Mouse (Mus musculus): ENCODE measurements around the gene Kcnj3.
"Not testable (repeated sequence)": the region's sequence is repeated elsewhere in the genome, so short reads cannot be mapped to it uniquely, and the experiment has no call there.

Gene Kcnj3

DNA sequence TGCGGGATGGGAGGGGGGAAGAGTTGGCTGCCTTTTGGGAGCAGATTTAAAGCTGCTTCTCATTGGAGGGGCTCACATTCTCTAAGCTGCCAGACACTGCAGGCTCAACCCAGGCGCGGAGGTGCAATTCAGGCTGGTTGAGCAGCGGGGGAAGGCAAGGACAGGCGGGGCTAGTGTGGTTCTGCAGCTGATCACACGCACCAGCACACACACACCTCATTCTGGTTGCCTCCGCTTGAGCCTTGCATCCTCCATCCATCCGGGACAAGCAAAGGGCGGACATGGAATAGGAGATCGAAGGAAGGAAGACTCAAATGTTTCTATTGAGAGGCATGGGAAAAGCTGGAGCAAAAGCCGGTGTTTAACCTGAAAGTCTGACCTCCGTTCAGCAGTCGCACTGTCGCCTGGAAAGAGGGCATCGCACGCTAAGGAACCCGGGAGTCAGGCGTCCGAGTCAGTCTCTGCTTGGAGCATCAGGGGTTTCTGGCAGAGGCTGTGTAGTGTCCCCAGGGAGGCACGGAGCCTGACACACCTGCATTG is at the start of gene Kcnj3:
Kcnj3 (plus strand) TSS at position 250 of the 540 bp plus-strand sequence.
- DNase-seq (ENCODE audit: low read depth): no peak

DNA sequence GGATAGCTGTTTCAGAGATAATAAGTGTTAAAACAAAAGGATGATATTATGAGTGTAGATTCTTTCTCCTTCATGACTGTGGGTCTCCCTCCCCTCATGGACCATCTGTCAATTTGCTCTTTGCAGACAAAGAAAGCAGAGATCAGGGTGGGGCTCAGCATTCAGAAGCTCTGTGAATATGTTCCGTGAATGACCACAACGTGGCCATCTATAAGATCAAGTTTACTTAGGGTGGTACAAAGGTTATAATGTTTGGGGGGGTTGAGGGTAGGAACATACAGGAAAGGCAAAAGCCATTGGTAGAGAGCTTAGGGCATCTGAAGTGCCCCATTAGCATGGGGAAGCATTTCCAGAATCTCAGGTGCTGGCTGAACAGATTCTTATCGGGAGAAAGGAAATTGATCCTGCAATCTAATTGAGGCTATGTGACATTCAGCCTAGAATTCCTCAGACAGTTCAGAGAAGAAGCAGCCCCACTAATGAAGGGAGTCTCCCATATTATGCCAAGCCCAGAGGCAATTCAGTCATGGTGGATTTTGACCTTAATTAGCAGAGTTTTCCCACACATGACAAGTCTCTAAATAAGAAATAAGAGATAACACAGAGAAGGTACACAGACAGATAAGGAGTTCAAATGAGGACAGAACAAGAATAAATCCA is 45.3 kb upstream of the Kcnj3 start:
- DNase-seq (ENCODE audit: low read depth): no peak

DNA sequence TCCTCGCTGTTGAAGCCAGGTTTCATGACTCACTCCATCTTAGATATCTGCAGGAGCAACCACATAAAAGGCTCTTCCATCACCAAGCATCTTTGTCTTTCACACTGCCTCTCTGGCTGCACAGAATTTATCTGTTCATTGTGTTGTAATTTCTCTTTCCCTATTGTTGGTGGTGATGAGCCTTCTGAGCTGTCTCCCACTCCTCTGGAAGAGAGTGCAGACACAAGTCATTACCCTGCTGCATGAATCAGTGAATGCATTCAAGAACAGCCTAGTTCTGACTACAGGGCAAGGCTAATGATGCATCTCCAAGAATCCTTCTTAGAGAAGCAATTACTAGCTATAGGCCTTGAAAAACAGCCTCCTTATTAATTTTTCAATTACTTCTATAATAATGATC is 30.5 kb upstream of the Kcnj3 start:
- no peak for DNase-seq (ENCODE audit: low read depth)

DNA sequence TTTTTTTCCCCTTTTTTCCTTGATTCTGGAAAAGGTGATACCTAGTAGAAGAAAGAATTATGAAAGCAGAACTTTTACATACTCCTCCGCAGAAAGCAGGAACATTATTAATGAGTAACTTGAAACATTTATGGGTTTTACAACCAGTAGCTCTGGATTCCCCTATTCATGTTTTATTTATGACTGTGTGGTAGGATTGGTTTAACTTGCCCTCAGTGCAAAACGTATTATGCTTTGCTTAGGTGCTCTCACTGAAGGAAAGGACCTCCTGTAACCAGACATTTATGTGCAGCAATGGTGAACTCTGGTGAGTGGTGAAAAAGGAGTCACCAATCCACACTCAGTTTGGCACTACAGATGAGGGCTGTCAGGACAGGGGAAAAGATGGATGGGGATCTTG is 8.1 kb upstream of the Kcnj3 start:
- DNase-seq (ENCODE audit: low read depth): no peak

DNA sequence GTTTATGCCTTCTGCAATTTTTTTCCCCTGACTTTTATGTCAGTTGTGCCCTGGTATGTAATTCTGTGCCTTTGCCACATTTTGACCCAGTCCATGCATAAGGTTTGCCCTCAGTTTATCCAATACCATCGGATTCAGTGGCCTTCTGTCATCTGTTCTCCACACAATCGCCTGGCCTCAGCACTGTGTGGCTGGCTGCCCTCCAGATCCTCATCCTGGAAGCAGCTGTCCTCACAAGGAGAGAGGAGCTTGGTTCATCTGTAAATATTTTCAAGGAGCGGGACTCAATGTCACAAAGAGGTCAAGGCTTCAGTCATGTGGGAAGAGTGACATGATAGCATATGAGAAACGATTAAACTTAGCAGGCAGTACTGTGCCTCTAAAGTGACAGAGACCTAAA is 3.7 kb upstream of the Kcnj3 start:
- no peak for DNase-seq (ENCODE audit: low read depth)

DNA sequence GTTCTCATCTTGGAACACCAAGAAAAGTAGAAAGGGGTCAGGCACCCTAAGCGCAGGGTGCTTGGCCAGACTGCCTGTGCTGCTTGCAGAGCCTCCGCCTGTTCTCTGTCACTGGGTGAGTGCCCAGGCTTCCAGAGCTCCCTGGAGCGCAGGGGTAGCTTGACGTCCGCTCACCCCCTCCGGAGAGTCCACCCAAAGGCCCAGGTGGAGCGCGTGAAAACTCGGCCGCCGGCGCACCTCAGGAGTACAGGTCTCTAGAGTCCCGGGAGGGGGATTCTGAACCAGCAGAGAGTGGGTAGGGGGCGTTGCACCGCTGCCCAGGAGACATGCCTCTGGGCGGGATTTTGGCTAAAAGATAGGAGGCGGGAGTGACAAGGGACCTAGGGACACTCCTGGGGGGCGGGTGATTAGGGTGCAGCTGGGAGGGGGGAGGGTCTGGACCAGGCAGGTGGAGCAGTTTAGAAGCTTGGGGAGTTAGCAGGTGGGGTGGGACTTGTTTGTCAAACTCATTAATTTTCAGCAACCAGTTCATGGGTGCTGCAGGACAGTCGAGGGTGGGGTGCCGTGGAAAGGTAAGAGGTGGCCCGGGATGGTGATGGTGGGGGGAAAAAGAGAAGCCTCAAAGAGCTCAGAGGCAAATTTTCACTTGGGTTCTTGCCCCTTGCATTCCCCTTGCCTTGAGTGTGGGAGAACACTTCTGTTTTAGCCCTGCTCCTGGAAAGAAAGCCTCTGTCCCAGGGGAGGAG is 664 bp downstream of the Kcnj3 start:
- DNase-seq (ENCODE audit: low read depth): no peak

DNA sequence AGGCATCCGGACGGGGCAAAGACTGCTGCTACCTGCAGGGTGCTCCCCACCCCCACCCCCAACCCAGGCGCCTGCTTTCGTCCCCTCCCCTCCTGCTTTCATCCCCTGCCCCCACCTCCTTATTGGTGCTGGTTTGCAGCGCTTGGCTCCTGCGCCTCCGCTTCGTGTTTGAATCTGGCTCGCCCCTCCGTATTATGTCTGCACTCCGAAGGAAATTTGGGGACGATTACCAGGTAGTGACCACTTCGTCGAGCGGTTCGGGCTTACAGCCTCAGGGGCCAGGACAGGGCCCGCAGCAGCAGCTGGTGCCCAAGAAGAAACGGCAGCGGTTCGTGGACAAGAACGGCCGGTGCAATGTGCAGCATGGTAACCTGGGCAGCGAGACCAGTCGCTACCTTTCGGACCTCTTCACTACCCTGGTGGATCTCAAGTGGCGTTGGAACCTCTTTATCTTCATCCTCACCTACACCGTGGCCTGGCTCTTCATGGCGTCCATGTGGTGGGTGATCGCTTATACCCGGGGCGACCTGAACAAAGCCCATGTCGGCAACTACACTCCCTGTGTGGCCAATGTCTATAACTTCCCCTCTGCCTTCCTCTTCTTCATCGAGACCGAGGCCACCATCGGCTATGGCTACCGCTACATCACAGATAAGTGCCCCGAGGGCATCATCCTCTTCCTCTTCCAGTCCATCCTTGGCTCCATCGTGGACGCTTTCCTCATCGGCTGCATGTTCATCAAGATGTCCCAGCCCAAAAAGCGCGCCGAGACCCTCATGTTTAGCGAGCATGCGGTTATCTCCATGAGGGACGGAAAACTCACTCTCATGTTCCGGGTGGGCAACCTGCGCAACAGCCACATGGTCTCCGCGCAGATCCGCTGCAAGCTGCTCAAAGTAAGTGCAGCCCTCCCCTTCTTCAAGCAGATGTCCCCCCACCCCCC is 1.5 kb downstream of the Kcnj3 start:
- DNase-seq (ENCODE audit: low read depth): no peak

DNA sequence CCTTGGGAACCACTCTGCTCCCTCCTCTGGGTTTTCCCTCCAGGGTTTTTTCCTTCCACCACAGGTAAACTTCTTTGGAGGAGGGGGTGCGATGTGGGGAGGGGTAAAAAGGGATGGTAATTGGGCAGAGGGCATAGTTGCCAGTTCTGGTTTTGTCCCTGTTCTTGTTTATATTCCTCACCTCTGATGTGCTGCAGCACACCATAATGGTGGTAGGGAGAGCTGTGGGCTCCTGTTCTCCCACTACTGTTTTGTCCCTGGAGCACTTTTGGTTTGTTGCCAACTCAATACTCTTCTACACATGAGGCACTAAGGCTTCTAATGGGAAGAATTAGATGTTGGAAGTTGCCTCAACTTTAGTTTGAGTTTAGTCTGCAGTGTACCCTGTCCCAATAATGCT is 2.2 kb downstream of the Kcnj3 start:
- DNase-seq (ENCODE audit: low read depth): no peak

DNA sequence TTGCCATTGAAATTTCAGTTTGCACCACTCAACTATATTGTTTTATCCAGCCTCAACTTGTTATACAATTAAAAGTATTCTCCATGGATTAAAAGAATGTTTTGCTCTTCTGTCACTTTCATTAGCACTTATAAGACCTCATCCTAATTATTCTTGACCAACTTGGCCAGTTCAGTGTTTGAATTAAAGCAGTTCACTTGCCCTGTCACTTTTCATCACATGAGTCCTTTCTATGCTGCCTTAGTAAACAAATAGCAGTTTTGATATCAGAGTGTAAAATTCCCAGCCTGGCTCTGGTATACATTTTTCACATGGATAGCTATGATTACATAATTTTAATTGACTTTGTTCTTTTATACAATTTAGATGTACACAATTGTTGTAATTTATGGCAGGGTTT is 3.4 kb downstream of the Kcnj3 start:
- no peak for DNase-seq (ENCODE audit: low read depth)

DNA sequence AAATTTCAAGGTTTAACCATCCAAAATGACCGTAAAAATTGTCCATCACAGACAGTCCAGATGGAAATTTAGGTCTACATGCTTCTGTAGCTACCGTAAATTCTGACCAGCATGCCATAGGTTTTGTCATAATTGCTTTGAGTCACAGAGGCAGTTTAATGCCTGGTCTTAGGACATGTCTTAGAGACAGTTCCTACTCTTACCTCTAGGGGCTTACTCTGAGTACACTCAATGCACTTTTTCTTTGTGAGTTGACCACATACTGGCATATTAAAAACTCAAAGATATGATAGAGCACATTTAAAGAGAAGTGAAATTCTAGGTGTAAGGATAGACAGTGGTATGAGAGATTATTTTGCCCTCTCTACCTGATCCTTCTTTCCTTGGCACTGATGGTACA is 6.2 kb downstream of the Kcnj3 start:
- no peak for DNase-seq (ENCODE audit: low read depth)

DNA sequence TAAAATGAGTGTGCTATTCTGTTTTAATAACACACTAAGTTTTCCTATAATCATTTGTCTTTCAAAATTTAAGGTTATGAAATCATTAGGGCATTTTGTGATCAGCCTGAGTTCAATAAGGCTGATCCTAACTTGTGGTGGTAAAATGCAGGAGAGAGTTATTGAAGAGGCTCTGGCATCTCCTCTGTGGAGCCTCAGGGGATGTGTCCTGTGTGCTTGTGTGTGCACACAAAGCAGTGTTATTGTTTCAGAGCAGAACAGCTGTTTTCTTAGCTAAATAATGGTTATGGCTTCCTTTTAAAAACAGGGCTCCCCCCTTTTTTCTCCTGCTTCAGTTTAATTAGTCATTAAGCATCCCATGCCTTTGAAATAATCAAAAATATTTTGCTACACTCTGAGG is 11.5 kb downstream of the Kcnj3 start:
- DNase-seq (ENCODE audit: low read depth): no peak

DNA sequence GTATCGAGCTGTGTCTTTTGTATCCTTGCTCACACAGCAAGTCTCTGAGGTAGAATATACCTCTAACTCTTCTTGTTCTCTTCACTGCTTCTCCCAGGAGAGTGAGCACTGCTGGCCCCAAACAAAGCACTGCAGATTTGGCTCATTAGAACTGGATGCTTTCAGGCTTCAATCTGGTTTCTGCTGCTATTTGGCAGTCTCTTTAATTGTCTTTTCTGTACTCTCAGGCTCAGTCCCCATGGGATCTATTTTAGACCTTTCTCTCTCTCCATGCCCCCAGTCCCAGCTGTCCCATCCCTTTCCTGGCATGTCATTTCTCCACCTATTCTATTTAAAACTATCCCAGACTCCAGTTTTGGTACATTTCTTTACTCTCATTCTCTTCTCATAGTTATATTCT is 15.0 kb downstream of the Kcnj3 start:
- no peak for DNase-seq (ENCODE audit: low read depth)

DNA sequence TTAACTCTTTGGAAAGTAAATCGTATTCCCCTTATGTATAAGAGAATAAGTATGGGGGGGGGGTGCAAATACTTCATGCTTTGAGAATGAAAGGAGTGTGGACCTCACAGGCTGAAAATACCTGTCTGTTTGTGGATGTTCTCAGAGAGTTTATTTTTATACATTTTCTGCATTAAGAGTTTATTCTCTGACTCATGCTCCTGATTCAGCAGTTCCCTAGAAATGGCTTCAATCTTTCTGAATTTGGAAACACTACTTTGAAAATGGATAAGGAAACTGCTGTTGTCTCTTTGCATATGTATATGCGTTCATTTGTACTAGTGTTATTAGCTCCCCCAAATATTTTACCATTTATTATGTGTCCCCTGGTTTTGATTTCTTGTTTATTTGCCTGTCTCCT is 23.4 kb downstream of the Kcnj3 start:
- DNase-seq (ENCODE audit: low read depth): no peak

DNA sequence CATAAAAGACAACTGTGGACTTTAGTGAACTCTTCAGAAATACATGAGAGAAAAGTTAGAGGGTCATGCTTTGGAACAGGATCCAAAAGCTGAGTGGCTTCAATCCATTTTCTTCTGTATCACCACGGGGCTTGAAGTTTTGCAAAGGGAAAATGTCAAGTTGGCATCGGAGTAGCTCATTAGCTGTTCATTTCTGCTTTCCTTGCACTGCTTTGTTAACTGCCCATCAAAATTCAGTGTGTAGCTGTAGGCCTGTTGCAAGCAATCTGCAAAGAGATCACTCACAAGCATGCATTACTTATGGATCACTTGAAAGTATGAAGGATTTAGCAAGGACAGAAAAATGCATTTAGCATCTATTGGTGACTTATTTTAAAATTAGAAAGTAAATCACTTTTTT is 33.4 kb downstream of the Kcnj3 start:
- DNase-seq (ENCODE audit: low read depth): no peak

DNA sequence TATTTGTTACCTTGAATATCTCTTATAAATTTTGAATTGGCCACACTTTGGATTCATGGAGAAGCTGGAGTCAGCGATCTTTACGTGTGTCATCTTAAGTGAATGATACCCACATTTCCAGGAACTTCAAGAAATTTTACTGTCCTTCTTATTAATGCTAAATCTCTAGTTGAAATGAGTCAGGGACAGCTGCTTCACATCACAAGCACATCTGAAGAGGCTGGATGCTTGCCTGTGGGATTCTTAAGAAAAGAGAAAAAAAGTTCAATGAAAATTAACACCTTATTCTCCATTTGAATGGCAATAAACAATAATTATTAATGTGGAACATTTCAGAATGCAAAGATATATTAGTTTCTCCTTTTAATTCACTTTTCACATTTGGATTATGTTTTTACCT is 34.2 kb downstream of the Kcnj3 start:
- DNase-seq (ENCODE audit: low read depth): no peak

DNA sequence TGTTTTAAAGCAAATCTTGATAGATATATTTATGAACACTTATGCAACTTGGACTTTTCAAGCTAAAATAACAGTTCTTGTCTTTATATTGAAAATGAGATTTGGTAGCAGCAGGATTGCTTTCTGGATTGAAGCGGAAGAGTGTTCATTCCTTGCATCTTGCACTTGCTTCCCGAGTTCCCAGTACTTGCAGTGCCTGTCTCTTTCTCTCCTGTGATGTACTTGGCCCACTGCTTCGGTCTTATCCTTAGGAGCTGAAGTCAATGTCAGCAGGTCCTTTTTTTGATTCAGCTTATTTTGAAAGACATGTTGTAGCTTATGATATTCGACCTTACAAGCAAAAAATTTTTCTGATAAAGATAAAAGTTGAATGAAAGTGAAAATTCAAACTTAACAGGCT is 43.7 kb downstream of the Kcnj3 start:
- no peak for DNase-seq (ENCODE audit: low read depth)

DNA sequence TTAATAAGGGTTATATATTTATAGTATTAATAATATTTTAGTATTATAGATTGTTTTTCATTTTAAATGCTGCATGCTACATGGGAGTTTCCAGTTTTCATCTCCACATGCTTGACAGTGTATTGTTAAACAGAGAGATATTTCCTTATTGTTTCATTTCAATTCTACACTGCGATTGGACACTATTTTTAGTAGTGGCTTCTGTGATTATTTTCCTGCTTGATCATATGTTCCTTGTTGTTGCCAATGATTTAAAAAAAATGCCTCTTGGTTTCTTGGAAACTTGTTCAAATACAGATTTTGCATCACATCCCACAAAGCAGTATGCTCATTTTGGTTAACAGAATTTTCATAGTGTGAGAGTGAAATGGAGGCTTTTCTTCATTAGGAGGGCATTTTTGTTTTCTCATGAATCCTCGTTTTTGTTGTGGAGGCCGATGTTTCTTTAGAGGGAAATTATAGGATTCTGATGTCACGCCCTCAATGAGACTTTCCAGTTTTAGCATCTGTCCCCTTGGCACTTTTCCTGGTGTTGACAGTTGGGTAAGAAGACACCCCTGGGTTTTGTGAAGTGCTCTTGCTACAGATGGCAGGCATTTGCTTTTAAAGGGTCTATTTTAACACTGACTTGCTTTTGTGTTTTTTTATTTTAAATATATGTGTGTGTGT is 44.3 kb downstream of the Kcnj3 start:
- no peak for DNase-seq (ENCODE audit: low read depth)

DNA sequence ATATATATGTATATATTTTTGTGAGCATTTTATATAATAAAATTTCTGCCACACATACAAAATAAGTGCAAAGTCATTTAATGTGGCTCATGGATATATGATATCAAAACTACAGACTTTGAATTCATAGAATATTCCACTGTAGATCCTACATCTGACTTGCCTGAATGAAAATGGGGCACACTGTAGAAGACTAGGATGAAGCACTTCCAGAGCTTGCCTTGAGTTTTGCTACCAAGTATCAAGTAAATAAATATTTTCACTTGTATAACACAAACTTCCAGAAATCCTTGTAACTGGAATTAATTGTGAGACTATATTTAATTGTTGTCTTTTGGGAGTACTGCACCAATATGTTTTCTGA is 44.8 kb downstream of the Kcnj3 start:
- DNase-seq (ENCODE audit: low read depth): no peak

DNA sequence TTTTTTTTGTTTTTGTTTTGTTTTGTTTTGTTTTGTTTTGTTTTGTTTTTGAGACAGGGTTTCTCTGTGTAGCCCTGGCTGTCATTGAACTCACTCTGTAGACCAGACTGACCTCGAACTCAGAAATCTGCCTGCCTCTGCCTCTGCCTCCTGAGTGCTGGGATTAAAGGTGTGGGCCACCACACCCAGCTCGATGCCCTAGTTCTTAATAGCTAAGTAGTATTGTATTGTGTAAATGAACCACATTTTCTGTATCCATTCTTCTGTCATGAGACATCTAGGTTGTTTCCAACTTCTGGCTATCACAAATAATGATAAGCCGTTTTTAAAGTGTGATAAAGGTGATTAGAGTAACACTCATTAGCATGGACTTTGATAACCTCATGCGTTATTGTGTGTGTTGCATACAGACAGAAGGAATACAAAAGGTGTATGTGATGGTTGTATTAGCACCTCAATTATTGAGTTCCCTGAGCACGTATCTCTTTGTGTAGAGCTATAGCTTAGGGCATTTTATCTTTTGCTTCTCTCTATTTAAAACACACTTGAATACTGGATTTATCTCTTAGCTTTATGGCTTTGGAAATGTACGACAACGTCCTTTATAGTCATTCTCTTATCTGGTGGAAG is 49.8 kb downstream of the Kcnj3 start:
- not testable (repeated sequence) for DNase-seq (ENCODE audit: low read depth)

DNA sequence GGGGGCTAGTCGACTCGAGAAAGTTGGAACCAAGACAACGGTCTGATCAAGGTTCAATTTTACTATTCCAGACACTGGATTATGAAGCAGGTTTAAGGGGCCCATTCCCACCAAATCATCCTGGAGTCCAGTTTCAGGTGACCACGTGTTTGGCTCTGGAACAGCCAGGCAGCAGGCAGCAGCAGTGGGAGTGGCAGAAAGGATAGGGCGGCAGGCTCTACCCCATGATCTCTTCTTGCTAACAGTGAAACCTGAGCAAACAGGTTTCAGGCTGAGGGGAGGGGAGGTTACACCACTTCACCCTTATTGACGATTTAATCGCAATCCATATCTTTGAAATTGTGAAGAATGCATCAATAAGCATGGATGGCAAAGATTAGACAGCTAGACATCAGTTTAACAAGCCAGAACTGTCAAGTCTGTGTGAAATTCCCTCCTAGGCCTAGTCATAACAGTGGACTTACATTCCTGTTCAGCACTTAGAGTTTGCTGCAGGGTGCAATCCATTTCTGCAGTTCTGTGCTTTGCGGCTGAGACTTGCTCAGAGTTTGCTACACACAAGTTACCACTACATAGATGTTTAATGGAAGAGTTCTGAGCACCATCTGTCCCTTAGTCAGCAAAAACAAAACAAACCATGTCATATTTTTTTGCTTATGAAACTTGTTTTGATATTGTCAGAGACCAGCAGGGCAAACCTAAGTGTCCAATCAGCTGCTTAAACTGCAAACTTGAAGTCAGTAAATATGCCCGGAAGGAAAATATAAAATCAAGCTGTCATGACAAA is 67.8 kb downstream of the Kcnj3 start:
- DNase-seq (ENCODE audit: low read depth): no peak

DNA sequence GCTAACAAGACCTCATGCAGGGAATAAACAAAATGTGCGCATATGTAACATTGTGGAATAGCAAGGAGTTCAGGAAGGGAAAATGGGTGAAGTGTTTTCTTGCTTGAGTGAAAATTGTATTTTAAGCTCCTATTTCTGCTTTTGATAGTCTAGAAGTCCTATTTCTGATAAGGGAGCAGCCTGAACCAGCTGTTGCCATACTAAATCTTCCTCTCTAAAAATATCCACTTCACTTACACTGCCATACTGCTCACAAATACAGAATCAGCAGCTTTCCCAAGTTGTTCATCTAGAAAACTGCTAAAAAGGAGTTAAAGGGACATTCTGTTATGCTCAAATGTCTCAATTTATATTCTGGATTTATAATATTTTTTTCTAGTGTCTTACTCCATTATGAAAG is 69.9 kb downstream of the Kcnj3 start:
- DNase-seq (ENCODE audit: low read depth): no peak

Measured in naive thymus-derived CD4-positive, alpha-beta T cell, adult 2 months (primary cell).